Mouse (Mus musculus): ENCODE data around the gene Hcls1. TPM values are rescaled to one million over a fixed set of nuclear protein-coding genes. Genes with fewer than 3 reads are reported as not detected.

Gene Hcls1
- polyA plus RNA-seq, 1 experiment from 2014 or later: 1.4 TPM

GRCm38 (mm10) chr16:37012336-37012735 lies 77.6 kb downstream of the Hcls1 start:
- no peak overlapping the region for H3K27ac ChIP-seq (ENCODE audit: low read depth, low read length)
- no peaks in the 10 kb centered on the region for H3K27me3 ChIP-seq (replicated peaks; ENCODE audit: control insufficient read depth, insufficient read depth, low read length)
- no peak for DNase-seq (ENCODE audit: low spot score)
- H3K36me3 ChIP-seq (ENCODE audit: control insufficient read depth, insufficient read depth, low read length): no peaks in the 10 kb centered on the region
- peaks cover 11% of the 10 kb centered on the region for H3K4me1 ChIP-seq (ENCODE audit: control insufficient read depth, insufficient read depth, low read length)
- no peaks in the 10 kb centered on the region for H3K9me3 ChIP-seq (replicated peaks; ENCODE audit: control insufficient read depth, low read length)
- peak overlapping the region; percentile 81 for H3K9ac ChIP-seq (ENCODE audit: low read length)
- WGBS: 60% methylated on average over 5 of the region's 5 CpGs
- peak overlapping the region; percentile 80 for H3K4me3 ChIP-seq (ENCODE audit: low read depth, low read length)
- ATAC-seq: no peak
- peak overlapping the region; percentile 85 for H3K4me2 ChIP-seq (ENCODE audit: low read length)

Other genes with a start within 250 kb of the Hcls1 start
- gene Ildr1, start 241.0 kb upstream of the Hcls1 start, polyA plus RNA-seq (2014; fragmentation: Nextera tagmentation; extraction: Ambion mirVana): 0.21 TPM in 1 of 2 replicates, not detected in the other
- gene Slc15a2, start 150.0 kb upstream of the Hcls1 start, polyA plus RNA-seq (2014; fragmentation: Nextera tagmentation; extraction: Ambion mirVana): 11.4 and 12.1 TPM in 2 replicates
- 53.4 and 54.7 TPM in 2 replicates for gene Iqcb1, start 106.6 kb upstream of the Hcls1 start, polyA plus RNA-seq (2014; fragmentation: Nextera tagmentation; extraction: Ambion mirVana)
- gene Eaf2, start 60.0 kb upstream of the Hcls1 start, polyA plus RNA-seq (2014; fragmentation: Nextera tagmentation; extraction: Ambion mirVana): 0.57 and 0.61 TPM in 2 replicates
- gene Golgb1, start 59.8 kb upstream of the Hcls1 start, polyA plus RNA-seq (2014; fragmentation: Nextera tagmentation; extraction: Ambion mirVana): 69.9 and 75.8 TPM in 2 replicates
- 0.18 and 0.23 TPM in 2 replicates for gene Fbxo40, start 55.5 kb downstream of the Hcls1 start, polyA plus RNA-seq (2014; fragmentation: Nextera tagmentation; extraction: Ambion mirVana)
- gene Polq, start 76.8 kb downstream of the Hcls1 start, polyA plus RNA-seq (2014; fragmentation: Nextera tagmentation; extraction: Ambion mirVana): 3.7 and 3.8 TPM in 2 replicates